Mouse (Mus musculus) heart, embryonic 11.5 days (tissue): ENCODE data around the gene Olfr303. TPM values are rescaled to one million over a fixed set of nuclear protein-coding genes. Genes with fewer than 3 reads are reported as not detected.
"Not testable (repeated sequence)": the region's sequence is repeated elsewhere in the genome, so short reads cannot be mapped to it uniquely, and the experiment has no call there.

Source experiments
- ATAC-seq: fragments of 200-750 bp; cut with Nextera tagmentation; replicated peaks from 2 replicates; pipeline ENCODE4 v1.8.0; 2017; ENCODE audit warnings: moderate library complexity; ENCODE audit not compliant: insufficient number of reproducible peaks, low FRiP score, low TSS enrichment
- H3K27ac ChIP-seq: fragments of 300-500 bp; sonication (generic); 2 replicates; pipeline ENCODE4 v1.5.1; 2014; ENCODE audit warnings: mild to moderate bottlenecking, low read depth, low read length
- H3K27me3 ChIP-seq: fragments of 300-500 bp; sonication (generic); 2 replicates; pipeline ENCODE4 v1.6.1; 2014; ENCODE audit warnings: mild to moderate bottlenecking, low read length, mixed read lengths; ENCODE audit not compliant: control insufficient read depth, insufficient read depth
- H3K36me3 ChIP-seq: fragments of 300-500 bp; sonication (generic); 2 replicates; pipeline ENCODE4 v1.6.1; 2014; ENCODE audit warnings: mild to moderate bottlenecking, low read length, moderate library complexity, mixed read lengths; ENCODE audit not compliant: control insufficient read depth, insufficient read depth
- H3K4me1 ChIP-seq: fragments of 300-500 bp; sonication (generic); 2 replicates; pipeline ENCODE4 v1.6.1; 2014; ENCODE audit warnings: low read length; ENCODE audit not compliant: control insufficient read depth, insufficient read depth
- H3K4me2 ChIP-seq: fragments of 300-500 bp; sonication (generic); 2 replicates; pipeline ENCODE4 v1.6.1; 2014; ENCODE audit warnings: mild to moderate bottlenecking, moderate library complexity
- H3K4me3 ChIP-seq: fragments of 300-500 bp; sonication (generic); 2 replicates; pipeline ENCODE4 v1.5.1; 2014; ENCODE audit warnings: low read depth, low read length
- H3K9ac ChIP-seq: fragments of 300-500 bp; sonication (generic); 2 replicates; pipeline ENCODE4 v1.6.1; 2014; ENCODE audit warnings: mild to moderate bottlenecking, low read depth, low read length, moderate library complexity
- H3K9me3 ChIP-seq: fragments of 300-500 bp; sonication (generic); replicated peaks from 2 replicates; pipeline ENCODE4 v1.6.1; 2016; ENCODE audit warnings: low read length; ENCODE audit not compliant: control insufficient read depth
- WGBS: fragments of 180-500 bp; shearing (Covaris S2); extraction: QIAGEN DNeasy Blood & Tissue Kit; methylation state at CpG from one replicate; pipeline ENCODE4 v1.1.7; 2014; ENCODE audit not compliant: insufficient replicate concordance; 5-methylcytosine and 5-hydroxymethylcytosine counted together
- polyA plus RNA-seq: library from polyadenylated mRNA; unstranded; fragments of >200 nt; fragmentation: Nextera tagmentation; extraction: Ambion mirVana; gene quantifications from 2 replicates; pipeline ENCODE4 v1.2.1, GENCODE M21; 2014

The Olfr303 gene
- not detected in 2 replicates for polyA plus RNA-seq

DNA sequence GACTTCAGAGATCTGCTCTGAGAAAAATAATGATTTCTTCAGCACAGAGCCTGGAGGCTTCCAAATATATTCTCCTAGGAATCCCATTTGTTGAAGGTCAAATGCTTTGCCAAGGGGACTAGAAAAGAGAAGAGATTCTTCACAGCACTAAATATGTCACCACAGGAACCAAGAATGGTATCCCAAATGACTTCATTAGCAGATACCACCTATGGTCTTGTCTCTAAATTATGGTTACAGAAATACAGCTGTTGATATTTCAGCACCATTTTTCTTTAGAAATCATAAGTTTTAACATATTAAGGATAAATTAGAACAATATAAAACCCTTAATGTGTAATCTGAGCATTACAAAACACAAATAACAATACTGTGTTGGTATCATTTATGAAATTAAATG, at the start of gene Olfr303:
TSS of gene Olfr303 (minus strand) at position 101 of the 400 bp plus-strand sequence.
- Histone ChIP-seq H3K9ac (no peak within 1 kb of the TSS), H3K27ac (no peak within 1 kb of the TSS), H3K36me3 (no peaks in the 10 kb centered on the region), H3K4me3 (no peak within 1 kb of the TSS), H3K27me3 (no peaks in the 10 kb centered on the region), H3K4me2 (no peak within 1 kb of the TSS), H3K9me3 (no peaks in the 10 kb centered on the region), H3K4me1 (no peaks in the 10 kb centered on the region)
- ATAC-seq, result no peak

DNA sequence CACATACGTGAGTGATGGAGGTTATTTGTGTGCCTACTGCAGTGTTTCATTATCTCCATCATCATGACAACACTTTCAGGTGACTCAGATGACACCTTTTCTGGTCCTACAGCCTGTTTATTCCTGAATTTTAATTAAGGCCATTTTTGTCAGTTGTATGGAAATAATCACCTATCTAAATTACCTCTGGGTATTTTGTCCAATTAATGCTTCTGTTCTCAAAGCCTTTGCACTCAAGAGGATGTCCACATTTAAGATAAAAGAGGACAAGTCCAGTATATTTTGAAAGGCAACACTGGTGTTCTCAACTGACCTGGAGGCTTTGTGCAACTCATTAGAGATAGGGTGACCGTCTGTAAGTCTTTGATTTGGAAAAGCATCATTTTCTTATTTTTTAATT, 6.0 kb upstream of the Olfr303 start, which contains the start of gene Olfr301:
TSS of gene Olfr301 (plus strand) at position 301 of the 400 bp plus-strand sequence.
- 77% methylated on average over 2 of the region's 2 CpGs for WGBS
- no peaks in the 10 kb centered on the region for H3K36me3 ChIP-seq

DNA sequence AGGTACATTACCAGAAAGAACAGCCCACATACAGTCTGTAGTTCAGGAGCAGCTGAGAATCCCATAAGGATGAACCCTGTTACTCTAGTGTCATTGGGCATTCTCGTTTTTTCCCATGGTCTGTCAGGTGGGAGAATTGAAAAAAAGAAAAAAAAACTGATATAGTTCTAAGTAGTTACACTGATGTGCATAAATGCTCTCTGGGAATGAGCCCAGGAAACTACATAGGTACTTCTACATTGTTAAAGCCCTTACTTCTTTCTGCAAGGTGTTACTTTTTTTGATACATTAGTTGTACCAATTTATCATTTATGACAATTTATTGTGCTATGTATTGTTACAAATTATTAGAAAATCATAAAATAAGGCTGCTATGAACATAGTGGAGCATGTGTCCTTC, 11.0 kb downstream of the Olfr303 start, which contains the start of gene Olfr304:
TSS of gene Olfr304 (minus strand) at position 101 of the 400 bp plus-strand sequence.
- WGBS, result 44% methylated on average over 1 of the region's 1 CpGs
- no peak within 1 kb of the TSS for H3K4me3 ChIP-seq
- H3K9ac ChIP-seq, result no peak within 1 kb of the TSS
- no peaks in the 10 kb centered on the region for H3K9me3 ChIP-seq
- no peaks in the 10 kb centered on the region for H3K27me3 ChIP-seq
- no peak for ATAC-seq
- no peaks in the 10 kb centered on the region for H3K4me1 ChIP-seq
- H3K4me2 ChIP-seq, result no peak within 1 kb of the TSS
- H3K27ac ChIP-seq, result no peak within 1 kb of the TSS
- no peaks in the 10 kb centered on the region for H3K36me3 ChIP-seq

More for the DNA sequence above, 6.0 kb upstream of the Olfr303 start, which contains the start of gene Olfr301:
- Histone ChIP-seq H3K27me3 (no peaks in the 10 kb centered on the region), H3K4me2 (no peak within 1 kb of the TSS), H3K4me3 (no peak within 1 kb of the TSS), H3K9me3 (no peaks in the 10 kb centered on the region), H3K27ac (no peak within 1 kb of the TSS), H3K4me1 (no peaks in the 10 kb centered on the region), H3K9ac (no peak within 1 kb of the TSS)
- ATAC-seq, result no peak

DNA sequence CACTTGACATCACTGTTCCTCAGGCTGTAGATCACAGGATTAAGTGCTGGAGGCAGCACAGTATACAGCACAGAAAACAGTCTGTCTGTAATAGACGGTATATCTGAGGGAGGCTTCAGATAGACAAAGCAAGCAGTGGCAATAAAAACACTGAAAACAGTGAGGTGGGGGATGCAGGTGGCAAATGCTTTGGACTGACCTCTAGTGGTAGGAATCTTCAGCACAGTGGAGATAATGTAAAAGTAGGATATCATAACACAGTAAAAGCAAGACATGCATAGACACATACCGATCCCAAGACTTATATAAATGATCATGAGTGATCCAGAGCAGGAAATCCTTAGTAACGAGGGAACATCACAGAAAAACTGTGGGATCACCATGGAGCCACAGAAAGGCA, 11.8 kb downstream of the Olfr303 start:
- no peak overlapping the region for H3K4me2 ChIP-seq
- H3K27me3 ChIP-seq, result no peaks in the 10 kb centered on the region
- H3K4me3 ChIP-seq, result no peak overlapping the region
- H3K4me1 ChIP-seq, result no peaks in the 10 kb centered on the region
- no peak overlapping the region for H3K27ac ChIP-seq
- H3K9ac ChIP-seq, result no peak overlapping the region
- no peaks in the 10 kb centered on the region for H3K36me3 ChIP-seq
- ATAC-seq, result no peak
- no peaks in the 10 kb centered on the region for H3K9me3 ChIP-seq
- WGBS, result 76% methylated on average over 3 of the region's 3 CpGs

DNA sequence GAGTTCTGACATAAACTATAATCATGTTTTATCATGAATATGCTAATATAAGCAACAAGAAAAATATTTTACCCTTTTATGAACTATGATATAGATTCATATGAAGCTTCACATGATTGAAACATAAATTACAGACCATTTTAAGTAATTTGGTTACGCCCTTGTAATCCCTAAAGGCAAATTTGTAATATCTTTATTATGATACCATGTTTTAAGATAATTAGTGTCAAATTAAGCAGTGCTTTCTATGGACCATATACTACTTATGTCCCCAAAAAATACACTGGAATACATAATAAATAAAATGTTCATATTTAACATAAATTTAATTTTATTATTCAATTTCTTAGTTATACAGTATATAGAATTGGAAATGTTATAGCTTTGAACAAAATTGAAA, 30.8 kb downstream of the Olfr303 start, which contains the start of gene Olfr305:
TSS of gene Olfr305 (minus strand) at position 101 of the 400 bp plus-strand sequence.
- no peak within 1 kb of the TSS for H3K4me2 ChIP-seq
- H3K36me3 ChIP-seq, result no peaks in the 10 kb centered on the region
- H3K4me3 ChIP-seq, result no peak within 1 kb of the TSS
- no peaks in the 10 kb centered on the region for H3K9me3 ChIP-seq
- H3K4me1 ChIP-seq, result no peaks in the 10 kb centered on the region
- H3K27ac ChIP-seq, result no peak within 1 kb of the TSS
- no peak for ATAC-seq
- H3K27me3 ChIP-seq, result no peaks in the 10 kb centered on the region
- H3K9ac ChIP-seq, result no peak within 1 kb of the TSS
- WGBS, result 71% methylated on average over 1 of the region's 1 CpGs

DNA sequence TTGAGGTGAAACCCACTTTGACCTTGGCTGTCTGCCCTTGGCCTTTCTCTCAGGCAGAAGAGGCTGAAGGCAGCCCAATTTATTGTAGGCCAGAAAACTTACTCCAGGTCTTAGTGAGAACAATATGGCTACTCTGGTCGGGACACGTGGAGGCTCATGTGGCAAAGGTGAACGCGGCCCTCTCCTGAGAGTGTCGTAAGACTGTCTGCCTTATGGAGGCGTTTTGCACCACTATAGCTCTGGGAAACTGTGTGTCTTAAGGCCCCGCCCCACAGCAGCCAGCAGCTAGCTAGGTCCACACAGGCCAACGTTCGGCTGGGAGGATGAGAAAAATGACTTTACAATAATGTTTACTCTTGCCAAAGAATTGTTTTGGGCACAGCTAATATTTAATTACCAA, 51.3 kb downstream of the Olfr303 start:
- H3K9ac ChIP-seq, H3K36me3 ChIP-seq, H3K9me3 ChIP-seq, H3K4me2 ChIP-seq, ATAC-seq, H3K27ac ChIP-seq, H3K27me3 ChIP-seq, H3K4me3 ChIP-seq, H3K4me1 ChIP-seq: not testable (repeated sequence)
- WGBS, result 89% methylated on average over 9 of the region's 9 CpGs

DNA sequence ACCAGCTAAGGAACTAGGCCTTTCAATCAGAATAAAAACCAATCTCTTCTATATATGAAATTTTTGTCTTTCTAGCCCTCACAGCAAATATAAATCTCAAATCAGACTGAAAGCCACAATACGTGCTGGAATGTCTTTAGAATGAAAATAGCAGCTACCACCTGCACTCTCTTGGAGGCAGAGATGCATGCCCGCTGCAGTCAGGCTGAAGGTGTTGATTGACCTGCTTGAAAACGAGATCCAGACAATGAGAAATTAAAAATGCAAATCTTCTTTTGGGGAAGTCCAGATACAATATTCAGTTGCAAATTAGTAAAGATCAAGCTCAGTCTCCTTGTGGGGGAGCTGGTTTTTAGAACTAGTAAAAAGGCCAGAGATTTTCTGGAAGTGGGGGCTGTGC, 53.3 kb downstream of the Olfr303 start:
- H3K36me3 ChIP-seq, result no peaks in the 10 kb centered on the region
- H3K4me2 ChIP-seq, result no peak overlapping the region
- H3K27ac ChIP-seq, result no peak overlapping the region
- no peak overlapping the region for H3K4me3 ChIP-seq
- 73% methylated on average over 3 of the region's 3 CpGs for WGBS
- no peaks in the 10 kb centered on the region for H3K27me3 ChIP-seq
- no peak for ATAC-seq
- H3K9me3 ChIP-seq, result no peaks in the 10 kb centered on the region; the same call in 1 of the 2 replicates
- no peaks in the 10 kb centered on the region for H3K4me1 ChIP-seq
- H3K9ac ChIP-seq, result no peak overlapping the region

DNA sequence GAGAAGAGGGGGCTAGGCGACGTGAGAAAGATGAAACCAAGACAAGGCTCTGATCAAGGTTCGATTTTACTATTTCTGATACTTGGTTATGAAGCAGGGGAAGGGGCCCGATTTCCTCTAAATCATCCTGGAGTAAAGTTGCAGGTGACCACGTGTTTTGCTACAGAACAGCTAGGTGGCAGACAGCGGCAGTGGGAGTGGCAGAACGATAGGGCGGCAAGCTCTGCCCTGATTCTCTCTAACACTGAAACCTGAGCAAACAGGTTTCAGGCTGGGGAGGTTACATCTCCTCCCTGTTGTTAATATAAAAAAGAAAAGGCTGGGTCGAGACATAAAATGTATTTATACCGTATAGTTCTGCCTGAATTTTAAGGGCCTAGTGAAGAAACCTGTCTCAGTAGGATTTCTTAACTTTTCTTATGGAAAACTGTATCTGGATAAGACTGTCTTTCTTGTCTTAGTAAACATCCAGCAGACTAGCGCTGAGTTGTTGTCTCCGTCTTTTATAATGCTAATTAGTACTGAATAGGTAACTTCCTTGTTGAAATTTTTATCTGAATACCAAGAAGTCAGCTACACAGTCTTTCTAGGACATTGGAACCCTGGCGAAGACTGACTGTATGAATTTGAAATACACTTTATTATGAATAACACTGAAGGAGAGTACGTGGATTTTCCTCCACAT, 54.6 kb downstream of the Olfr303 start:
- Histone ChIP-seq H3K27ac (no peak overlapping the region), H3K9ac (no peak overlapping the region), H3K36me3 (no peaks in the 10 kb centered on the region), H3K4me2 (no peak overlapping the region), H3K27me3 (no peaks in the 10 kb centered on the region), H3K4me3 (no peak overlapping the region), H3K9me3 (no peaks in the 10 kb centered on the region), H3K4me1 (no peaks in the 10 kb centered on the region)
- 69% methylated on average over 14 of the region's 14 CpGs for WGBS
- ATAC-seq, result no peak
